Mouse (Mus musculus) brain, embryonic 18.5 days (tissue): Measurements from ENCODE around the gene Rbl1.
A peak's percentile ranks its signal among the peaks of the same experiment; 100 is the strongest.
"Not testable (repeated sequence)": the region's sequence is repeated elsewhere in the genome, so short reads cannot be mapped to it uniquely, and the experiment has no call there.

Source experiments
- DNase-seq: peaks from one replicate; pipeline ENCODE4 v3.0.0-alpha.2; 2012; ENCODE audit warnings: low read depth, low spot score

The Rbl1 gene

GRCm38 (mm10) chr2:157204366-157205218 lies at the start of gene Rbl1:
Rbl1 (minus strand) TSS chr2:157204534.
- DNase-seq = peak; percentile 88

- DNase-seq = no peak
Observed at GRCm38 (mm10) chr2:157248111-157248510, 43.8 kb upstream of the Rbl1 start.

DNA sequence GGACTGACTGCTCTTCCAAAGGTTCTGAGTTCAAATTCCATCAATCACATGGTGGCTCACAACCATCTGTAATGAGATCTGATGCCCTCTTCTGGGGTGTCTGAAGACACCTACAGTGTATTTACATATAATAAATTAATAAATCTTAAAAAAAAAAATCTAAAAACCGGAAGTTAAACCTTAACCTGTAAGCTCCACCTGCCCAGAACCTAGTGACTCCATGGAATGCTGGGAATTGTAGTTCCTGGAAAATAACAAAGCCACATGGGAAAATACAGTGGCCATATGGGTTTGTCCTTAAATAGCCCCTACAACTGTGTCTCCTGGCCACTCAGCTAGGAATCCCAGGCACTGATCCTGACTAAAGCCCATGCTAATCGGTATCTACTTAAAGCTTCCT lies 41.3 kb upstream of the Rbl1 start:
- DNase-seq = no peak

DNA sequence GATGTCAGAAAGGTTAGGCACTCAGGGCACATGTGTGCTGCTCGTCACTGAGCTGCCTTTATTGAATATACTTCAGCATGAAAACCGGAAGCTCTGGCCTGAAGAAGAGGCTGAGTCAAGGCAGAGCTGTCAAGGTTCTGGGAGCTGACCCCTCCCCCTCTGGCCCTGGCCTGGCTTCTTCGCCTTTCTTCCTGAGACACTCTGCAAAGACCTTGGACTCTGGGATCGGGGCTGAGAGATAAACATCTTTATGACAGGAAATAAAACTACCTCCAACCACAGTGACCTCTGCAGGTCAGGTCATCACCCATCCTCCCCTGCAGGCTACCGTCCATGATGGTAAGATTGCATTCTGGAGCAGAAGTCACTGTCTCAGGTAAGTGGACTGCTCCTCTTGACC lies 40.7 kb upstream of the Rbl1 start:
- DNase-seq = no peak

DNA sequence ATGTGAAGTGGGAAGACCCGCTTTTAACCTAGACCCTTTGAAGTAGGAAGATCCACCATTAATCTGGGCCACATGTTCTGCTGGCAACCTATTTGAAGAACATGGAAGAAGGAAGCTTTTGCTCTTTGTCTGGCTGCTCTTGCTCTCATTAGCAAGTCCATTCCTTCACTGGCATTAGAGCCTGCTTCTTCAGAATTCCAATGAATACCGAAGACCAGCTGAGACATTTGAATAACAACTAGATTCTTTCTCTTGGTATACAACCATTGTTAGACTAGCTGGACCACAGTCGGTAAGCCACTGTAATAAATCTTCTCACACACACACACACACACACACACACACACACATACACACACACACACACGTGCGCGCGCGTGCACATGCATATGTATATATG lies 31.6 kb upstream of the Rbl1 start:
- DNase-seq = no peak

DNA sequence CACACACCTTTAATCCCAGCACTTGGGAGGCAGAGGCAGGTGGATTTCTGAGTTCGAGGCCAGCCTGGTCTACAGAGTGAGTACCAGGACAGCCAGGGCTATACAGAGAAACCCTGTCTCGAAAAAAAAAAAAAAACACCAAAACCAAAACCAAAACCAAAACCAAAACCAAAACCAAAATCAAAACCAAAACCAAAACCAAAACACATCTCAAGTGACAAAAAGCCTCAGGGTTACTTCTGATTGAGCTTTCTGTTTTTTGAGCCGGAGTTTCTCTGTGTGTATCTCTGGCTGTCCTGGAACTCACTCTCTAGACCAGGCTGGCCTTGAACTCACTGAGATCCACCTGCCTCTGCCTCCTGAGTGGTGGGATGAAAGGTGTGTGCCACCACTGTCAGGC lies 17.6 kb upstream of the Rbl1 start:
- DNase-seq = not testable (repeated sequence)

DNA sequence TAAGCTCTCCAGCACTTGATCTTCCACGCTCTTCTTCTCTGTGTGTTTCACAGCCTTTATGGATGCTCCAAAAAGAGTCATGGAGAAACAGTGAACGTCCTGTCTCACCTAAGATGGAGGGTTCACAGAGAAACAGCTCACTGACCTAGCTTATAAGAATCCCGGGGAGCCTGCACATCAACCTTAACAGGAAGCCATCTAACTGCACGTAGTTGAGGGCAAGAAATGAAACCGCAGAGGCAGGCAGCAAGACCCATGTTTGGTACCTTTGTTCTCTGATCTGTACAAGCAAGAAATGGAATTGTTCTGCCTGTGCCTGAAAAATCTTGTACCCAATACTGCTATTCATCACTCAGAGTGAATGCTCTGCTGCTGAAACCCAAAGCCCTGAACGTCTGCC lies 15.8 kb upstream of the Rbl1 start:
- no peak for DNase-seq

- no peak for DNase-seq
Observed at GRCm38 (mm10) chr2:157211731-157212130, 7.4 kb upstream of the Rbl1 start.

DNA sequence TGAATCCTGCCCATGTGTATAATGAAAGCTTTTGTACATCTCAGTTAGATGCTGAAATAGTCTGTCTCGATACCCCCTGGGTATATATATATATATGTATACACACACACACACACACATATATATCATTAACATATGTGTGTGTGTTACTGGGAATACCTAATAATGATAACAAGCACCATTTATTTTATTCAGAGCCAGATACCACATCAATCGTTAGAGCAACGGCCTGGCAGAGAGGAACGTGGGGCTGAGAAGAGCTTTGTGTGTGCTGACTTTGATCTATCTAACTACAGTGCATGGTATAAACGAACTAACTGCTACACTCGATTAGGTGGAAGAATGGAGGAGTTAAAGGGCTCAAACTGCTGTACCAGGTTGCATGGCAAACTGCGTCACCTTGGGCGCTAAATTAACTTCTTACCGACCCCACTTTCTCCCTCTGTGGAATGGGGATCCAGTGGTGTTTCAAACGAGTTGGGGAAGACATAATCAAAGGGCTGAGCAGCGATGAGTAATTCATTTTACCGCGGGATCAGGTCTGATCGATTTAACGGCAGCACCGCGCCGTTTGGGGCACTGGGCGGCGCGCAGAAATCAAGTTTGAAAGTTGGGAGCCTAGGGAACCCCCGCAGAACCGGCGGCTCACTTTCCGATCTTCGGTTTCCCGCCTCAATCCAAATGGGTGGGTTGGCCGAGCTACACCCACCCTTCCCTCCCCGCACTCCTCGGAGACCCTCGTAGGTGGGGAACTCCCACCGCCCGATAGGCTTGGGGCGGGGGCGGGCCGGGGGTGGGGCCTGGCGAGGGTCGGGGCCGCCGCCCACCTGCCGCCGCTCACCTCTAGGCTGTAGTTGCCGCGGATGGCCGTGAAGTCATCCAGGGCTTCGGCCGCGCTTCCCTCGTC lies 622 bp downstream of the Rbl1 start:
- DNase-seq = peak; percentile 16

- no peak for DNase-seq
Observed at GRCm38 (mm10) chr2:157203026-157203425, 1.3 kb downstream of the Rbl1 start.

DNA sequence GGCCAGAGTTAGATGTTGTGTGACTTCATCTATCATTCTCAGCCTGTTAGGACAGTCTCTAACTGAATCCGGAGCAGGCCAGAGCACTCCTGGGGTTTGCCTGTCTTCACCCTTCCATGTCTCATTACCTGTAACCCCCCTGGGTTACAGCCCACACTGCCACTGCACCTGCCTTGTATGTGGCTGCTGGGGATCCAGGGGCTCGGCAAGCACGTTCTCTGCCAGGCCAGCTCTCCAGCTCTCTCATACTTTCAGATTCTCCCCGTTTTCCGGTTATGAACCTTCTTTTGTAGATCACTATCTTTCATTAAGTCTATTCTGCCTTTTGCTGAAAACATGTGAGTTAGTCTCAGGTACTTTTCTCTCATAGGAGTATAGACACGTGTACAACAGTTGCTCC lies 2.0 kb downstream of the Rbl1 start:
- DNase-seq = no peak

- no peak for DNase-seq
Observed at GRCm38 (mm10) chr2:157201081-157201830, 3.1 kb downstream of the Rbl1 start.

DNA sequence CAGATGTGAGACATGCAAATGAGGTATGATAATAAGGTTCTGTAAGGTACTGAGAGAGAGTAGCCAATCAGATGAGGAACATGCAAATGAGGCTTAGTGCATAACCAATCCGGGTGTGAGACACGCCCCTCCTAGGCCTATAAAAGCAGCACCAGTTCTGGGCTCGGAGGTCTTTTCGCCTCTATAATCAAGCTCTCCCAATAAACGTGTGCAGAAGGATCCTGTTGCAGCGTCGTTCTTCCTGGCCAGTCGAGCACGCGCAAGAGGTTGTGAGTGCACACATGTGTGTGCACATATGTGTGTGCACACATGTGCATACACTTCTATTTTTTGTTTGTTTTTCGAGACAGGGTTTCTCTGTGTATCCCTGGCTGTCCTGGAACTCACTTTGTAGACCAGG lies 5.9 kb downstream of the Rbl1 start:
- not testable (repeated sequence) for DNase-seq

DNA sequence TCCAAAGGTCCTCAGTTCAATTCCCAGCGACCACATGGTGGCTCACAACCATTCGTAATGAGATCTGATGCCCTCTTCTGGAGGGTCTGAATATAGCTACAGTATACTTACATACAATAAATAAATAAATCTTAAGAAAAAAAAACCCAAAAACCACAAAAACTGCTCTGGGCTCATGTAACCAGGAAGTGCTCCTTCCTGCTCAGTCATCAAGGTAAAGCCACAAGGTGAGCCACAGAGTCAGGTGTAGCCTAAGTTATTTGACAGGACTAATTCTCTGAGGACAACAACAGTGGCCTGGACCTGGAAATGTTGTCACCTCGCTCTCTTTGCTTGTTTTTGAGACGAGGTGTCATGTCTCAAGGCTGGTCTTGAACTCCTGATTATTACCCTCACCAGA lies 13.7 kb downstream of the Rbl1 start:
- no peak for DNase-seq

GRCm38 (mm10) chr2:157187223-157187622 lies 17.1 kb downstream of the Rbl1 start:
- DNase-seq = no peak

DNA sequence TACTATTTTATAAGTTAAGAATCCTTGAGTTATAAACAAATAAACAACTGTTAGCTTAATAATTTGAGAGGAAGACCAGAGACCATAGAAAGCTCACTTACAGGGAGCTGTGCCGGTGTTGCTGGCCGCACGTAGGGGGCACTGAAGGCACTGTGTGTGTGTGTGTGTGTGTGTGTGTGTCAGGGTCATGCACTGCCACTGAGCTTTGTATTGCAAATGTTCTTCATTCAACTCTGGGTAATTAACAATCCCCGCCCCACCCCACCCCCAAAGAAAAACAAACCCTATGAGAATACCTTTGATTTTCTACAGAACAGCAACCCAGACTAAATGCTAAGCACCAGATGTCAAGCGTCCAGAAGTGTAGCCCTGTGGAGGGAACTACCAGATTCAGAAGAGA lies 17.8 kb downstream of the Rbl1 start:
- DNase-seq = no peak

GRCm38 (mm10) chr2:157185022-157185660 lies 19.2 kb downstream of the Rbl1 start:
- no peak for DNase-seq

DNA sequence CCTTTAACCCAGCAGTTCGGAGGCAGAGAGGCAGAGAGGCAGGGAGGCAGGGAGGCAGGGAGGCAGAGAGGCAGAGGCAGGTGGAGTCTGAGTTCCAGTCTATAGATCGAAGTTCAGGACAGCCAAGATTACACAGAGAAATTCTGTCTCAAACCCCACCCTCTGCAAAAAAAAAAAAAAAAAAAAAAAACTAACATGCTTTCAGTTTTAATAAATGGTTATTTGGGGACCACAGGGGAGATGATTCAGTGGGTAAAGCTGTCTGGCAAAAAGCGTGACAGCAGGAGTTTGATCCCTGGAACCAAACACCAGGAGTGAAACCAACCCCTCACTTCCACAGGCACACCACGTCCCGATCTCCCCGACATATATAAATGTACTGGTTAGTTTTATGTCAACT lies 26.2 kb downstream of the Rbl1 start:
- no peak for DNase-seq

GRCm38 (mm10) chr2:157176248-157176647 lies 28.1 kb downstream of the Rbl1 start:
- DNase-seq = no peak

- no peak for DNase-seq
Observed at GRCm38 (mm10) chr2:157174416-157174815, 29.9 kb downstream of the Rbl1 start.

- DNase-seq = no peak
Observed at GRCm38 (mm10) chr2:157173555-157173954, 30.8 kb downstream of the Rbl1 start.
